Mouse (Mus musculus): ENCODE measurements around the gene P4htm.

P4htm gene

DNA sequence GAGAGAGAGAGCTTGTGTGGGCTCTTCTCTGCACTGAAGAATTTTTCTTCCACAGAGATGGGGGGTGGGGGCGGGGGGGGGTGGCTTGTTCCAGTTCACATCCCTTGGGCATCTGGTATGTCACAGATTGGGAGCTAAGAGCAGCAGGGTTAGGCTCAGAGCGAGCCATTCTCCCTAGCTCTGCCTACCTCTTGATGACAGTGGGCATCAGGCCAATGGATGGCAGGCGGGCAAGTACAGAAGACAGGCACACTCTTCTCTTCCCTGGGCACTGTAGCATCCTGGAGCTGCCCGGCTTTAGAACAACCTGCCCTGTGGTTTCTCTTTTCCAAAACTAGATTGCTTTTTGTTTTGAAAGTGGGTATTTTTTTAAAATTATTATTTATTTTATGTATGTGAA lies 6.0 kb downstream of the P4htm start:
- CTCF ChIA-PET = interaction anchor here in 2 of 4 experiments (0.6 to 1.3 kb wide), 3 partner anchors 8 to 22 kb away, joined by 3 read pairs; partner anchors contain the start of genes Dalrd3 (in 1 of the 2) and Wdr6 (in 1 of the 2)
- POLR2A ChIA-PET = interaction anchor here in 3 of 4 experiments (1.0 to 8.5 kb wide), 12 partner anchors 12 to 75 kb away, joined by 3 to 113 read pairs (median 5); partner anchors contain the start of genes Wdr6 (in 3 of the 3), Ndufaf3 (in 2 of the 3), Dalrd3 (in 1 of the 3) and Impdh2 (in 1 of the 3)

DNA sequence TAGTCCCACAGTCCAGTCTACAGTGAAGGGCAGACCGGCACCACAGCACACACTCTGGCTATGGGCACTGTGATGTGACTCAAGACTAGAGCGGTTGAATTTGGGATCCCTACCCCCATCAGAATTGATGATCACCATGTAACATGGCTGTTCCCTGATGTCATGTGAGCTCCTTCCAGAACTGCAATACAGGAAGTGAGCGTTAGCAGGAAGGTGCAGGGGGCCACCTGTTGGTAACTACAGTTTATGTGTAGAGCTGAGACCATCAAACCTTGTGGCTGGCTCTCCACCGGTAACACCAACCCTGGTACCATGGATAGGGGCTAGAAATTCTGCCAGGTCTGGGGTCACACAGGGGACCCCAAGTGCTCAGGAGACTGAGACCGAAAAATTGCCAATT lies 8.2 kb downstream of the P4htm start:
- POLR2A ChIA-PET = interaction anchor here (0.9 to 8.5 kb wide), 19 partner anchors 8 to 83 kb away, joined by 3 to 113 read pairs (median 5); partner anchors contain the start of genes Wdr6 (in 3 of the 4), Dalrd3 (in 2 of the 4), Arih2 (in 1 of the 4) and Impdh2 (in 1 of the 4)

DNA sequence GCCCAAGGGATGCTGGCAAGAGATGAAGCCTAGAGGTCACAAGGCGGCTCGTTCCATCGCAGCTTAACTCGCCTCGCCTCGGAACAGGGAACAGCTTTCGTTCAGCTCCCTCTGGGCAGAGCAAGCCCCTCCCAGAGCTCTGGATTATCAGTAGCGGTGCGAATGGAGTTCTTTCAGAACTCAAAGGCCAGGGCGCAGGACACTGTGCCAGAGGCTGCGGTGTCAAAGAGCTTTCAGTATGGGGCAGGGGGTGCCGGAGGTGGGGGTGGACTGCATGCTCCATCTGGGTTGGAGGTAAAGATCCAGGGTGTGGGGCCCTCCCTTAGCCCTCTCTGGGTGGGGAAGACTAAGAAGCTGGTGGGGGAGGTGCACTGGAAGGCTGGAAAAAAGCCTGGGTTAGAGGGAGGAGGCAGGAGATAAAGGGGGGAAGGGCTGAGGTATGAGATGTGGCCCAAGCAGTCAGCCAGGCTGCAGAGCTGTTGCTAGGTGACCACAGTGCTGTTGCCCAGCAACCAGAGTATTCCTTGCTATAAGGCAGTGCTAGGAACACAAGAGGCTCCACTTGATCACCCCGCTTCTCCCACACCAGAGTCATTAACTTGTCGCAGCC lies 9.8 kb downstream of the P4htm start:
- CTCF ChIA-PET = interaction anchor here (0.5 to 3.3 kb wide), 11 partner anchors 9 to 324 kb away, joined by 3 to 21 read pairs (median 5); partner anchors contain the start of genes Dalrd3 (in 2 of the 4), Wdr6 (in 2 of the 4), Dag1 (in 1 of the 4) and Ndufaf3 (in 1 of the 4)
- POLR2A ChIA-PET = interaction anchor here (0.6 to 8.5 kb wide), 40 partner anchors 8 to 363 kb away, joined by 3 to 113 read pairs (median 4); partner anchors contain the start of genes Wdr6 (in 4 of the 4), Dalrd3 (in 3 of the 4), Ndufaf3 (in 3 of the 4) and Impdh2 (in 2 of the 4)

More for the DNA sequence above, 8.2 kb downstream of the P4htm start:
- CTCF ChIA-PET = interaction anchor here (0.7 to 3.3 kb wide), 8 partner anchors 10 to 22 kb away, joined by 3 to 21 read pairs (median 4); partner anchors contain the start of genes Ndufaf3 (in 1 of the 4) and Wdr6 (in 1 of the 4)

DNA sequence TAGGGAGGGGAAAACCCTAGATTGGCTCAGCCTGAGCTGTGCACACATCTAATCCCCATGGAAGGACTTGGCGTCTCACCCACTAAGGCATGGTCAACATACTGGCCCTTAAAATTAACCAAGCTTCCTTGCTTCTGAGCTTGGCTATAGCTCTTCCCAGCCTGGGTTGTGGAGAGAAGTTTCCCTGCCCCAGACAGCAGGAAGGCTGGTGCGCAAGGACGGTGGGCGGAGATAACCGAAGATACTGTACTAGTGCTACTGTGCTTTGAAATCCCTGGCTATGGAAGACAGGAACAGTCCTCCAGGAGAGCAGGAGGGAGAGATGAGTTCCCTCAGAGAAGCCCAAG lies 18.1 kb downstream of the P4htm start:
- CTCF ChIA-PET = interaction anchor here (0.6 to 2.5 kb wide), 12 partner anchors 8 to 944 kb away, joined by 3 to 17 read pairs (median 4); partner anchors contain the start of genes Dalrd3 (in 2 of the 4) and Ndufaf3 (in 1 of the 4)
- POLR2A ChIA-PET = interaction anchor here (0.6 to 9.0 kb wide), 61 partner anchors 8 to 412 kb away, joined by 3 to 184 read pairs (median 5); partner anchors contain the start of genes Ndufaf3 (in 4 of the 4), Dalrd3 (in 3 of the 4), Gpx1 (in 2 of the 4) and Impdh2 (in 2 of the 4)

DNA sequence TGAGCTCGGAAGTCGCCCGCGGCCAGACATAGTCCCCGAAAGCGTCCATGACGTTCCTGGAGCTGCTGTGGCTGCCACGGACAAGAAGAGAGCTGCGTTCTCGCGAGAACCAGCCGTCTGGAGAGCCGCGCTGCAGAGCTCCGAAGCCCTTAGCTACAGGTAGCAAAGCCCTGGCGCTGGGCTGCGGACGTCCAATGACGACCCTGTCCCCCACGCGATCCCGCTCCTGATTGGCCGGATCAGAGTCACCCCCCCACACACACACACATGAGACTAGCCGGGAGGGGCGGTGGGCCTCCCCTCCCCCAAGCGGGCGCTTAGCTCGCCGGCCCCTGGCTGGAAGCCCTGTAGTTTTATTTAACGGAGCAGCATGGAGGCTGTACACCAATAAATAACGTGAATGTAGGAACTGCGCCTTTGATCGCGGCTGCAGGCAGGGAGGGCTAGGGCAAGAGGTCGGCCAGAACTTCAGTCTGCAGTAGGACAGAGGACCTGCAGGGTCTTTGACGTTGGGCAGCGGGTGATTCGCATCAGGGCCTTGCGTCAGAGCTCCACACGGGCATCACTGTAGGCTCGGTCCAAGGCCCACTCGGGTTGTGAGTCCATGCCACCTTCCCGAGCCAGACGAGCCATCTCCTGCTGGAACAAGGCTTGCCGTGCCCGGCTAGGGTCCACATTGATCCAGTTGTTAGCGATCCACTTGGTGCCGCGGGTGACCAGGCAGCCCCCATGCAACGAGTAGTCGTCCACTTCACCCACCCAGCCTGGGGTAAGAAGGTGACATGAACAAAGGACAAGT lies 18.7 kb downstream of the P4htm start, which contains the start of gene Wdr6:
Gene Wdr6 (minus strand): TSS at position 195 of the 799 bp plus-strand sequence.
- ChIA-PET POLR2A (interaction anchor here (0.6 to 9.0 kb wide), 102 partner anchors 8 to 1295 kb away, joined by 3 to 184 read pairs (median 4); partner anchors contain the start of genes Ndufaf3 (in 4 of the 4), Dalrd3 (in 3 of the 4), Impdh2 (in 3 of the 4) and Qrich1 (in 3 of the 4)), CTCF (interaction anchor here (0.6 to 2.5 kb wide), 18 partner anchors 9 to 943 kb away, joined by 3 to 17 read pairs (median 4); partner anchors contain the start of genes Dalrd3 (in 2 of the 4), Impdh2 (in 1 of the 4), Ndufaf3 (in 1 of the 4) and Usp19 (in 1 of the 4))

DNA sequence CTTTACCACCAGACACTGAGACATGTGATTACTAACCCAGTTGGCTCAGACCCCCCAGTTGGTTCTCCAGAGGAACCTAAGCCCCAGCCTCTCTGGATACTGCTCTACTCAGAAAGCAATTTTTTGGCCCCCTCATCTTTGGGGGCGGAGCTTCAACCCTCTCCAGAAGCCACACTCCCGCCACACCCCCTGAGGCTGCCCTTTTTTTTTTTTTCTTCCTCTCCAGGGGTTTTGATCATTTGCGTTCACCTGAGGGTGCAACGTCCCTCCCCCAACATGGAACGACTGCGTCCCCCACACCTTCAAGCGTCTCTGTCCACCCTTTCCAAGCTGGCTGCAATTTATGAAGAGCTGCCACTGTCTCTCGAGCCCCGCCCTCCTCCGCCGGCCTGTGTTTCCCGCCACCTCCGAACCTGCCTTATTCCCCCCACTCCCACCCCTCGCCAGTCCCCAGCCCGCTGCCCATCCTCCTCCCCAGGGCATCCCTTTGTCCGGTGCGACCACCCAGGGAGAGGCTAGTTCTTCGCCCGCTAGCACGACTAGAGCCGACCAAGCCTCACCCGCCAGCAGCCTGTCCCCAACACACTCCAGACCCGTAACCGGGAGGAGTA lies 19.4 kb downstream of the P4htm start:
- POLR2A ChIA-PET = interaction anchor here (0.6 to 9.0 kb wide), 95 partner anchors 8 to 1296 kb away, joined by 3 to 184 read pairs (median 5); partner anchors contain the start of genes Ndufaf3 (in 4 of the 4), Dalrd3 (in 3 of the 4), Impdh2 (in 3 of the 4) and Qrich1 (in 3 of the 4)
- CTCF ChIA-PET = interaction anchor here in 3 of 4 experiments (0.6 to 2.5 kb wide), 18 partner anchors 8 to 479 kb away, joined by 3 to 17 read pairs (median 4); partner anchors contain the start of genes Dalrd3 (in 2 of the 3), Impdh2 (in 1 of the 3), Ndufaf3 (in 1 of the 3) and Usp19 (in 1 of the 3)

DNA sequence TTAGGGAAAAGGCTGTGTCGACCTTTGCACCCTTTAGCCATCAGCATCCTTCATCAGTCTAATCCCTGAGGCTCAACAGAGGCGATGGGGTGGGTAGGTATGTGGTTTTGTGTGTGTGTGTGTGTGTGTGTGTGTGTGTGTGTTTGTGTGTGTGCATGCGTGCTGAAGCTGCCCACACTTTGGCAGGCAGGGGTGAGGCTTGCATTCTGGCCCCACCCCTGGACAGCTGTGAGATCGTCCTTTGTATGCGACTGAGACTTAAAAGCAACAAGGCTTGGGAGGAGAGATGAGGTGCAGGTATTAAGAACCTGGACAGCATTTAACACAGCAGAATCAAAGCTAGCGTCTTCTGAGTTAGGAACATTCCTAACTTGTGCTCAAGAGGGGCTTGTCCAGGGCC lies 20.4 kb downstream of the P4htm start:
- POLR2A ChIA-PET = interaction anchor here (0.7 to 9.0 kb wide), 23 partner anchors 9 to 248 kb away, joined by 3 to 184 read pairs (median 13); partner anchors contain the start of genes Ndufaf3 (in 3 of the 4), Dalrd3 (in 2 of the 4), Impdh2 (in 2 of the 4) and Qrich1 (in 2 of the 4)
- CTCF ChIA-PET = interaction anchor here in 1 of 4 experiments (1.2 to 2.5 kb wide), 2 partner anchors 10 to 12 kb away, joined by 3 to 16 read pairs; partner anchors contain the start of gene Ndufaf3

DNA sequence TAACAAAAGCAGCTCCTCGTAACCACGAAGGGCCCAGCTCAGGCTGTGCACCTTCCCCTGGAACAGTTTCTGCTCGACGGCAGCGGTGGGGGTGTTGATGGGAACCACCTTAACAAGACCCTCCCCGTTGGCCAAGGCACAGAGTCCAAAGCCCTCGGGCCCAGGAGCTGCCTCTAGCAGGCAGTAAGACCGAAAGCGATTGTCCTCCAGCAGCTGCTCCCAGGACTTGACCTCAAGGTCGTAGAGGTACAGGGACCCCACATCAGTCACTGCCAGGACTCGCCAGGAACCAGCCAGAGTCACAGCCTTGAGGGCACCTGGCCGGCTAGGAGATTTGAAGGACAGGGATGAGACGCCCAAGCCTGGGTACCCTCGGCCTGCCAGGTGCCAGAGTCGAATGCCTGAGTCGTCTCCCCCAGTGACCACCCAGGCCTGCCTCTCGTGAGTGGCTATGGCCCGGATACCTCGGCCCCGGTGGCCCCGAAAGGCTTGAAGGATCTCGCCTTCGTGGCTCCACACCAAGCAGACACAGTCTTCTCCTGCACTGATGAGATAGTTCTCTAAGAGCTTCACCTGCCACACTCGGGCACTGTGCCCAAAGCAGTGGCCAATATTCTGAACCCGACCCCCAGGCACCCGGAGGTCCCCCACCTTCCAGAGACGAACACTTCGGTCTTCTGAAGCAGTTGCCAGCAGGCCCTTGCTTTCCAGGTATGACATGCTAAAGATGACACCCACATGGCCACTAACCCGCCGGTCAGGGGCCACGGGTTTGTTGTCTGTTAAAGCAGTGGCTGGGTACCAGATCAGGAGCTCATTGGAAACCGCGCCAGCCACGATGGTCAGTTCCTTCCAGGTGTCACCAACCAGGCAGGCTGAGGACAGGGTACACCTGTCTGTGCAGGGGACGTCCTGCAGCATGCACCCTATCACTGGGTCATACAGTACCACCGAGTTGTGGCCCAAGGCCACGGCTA lies 21.9 kb downstream of the P4htm start:
- POLR2A ChIA-PET = interaction anchor here in 3 of 4 experiments (0.6 to 9.0 kb wide), 23 partner anchors 8 to 257 kb away, joined by 3 to 184 read pairs (median 4); partner anchors contain the start of genes Impdh2 (in 3 of the 3), Dalrd3 (in 2 of the 3), Ndufaf3 (in 2 of the 3) and Usp19 (in 1 of the 3)
- CTCF ChIA-PET = interaction anchor here in 2 of 4 experiments (1.0 to 2.8 kb wide), 5 partner anchors 8 to 178 kb away, joined by 3 to 21 read pairs (median 5); partner anchors contain the start of genes Impdh2 (in 1 of the 2) and Ndufaf3 (in 1 of the 2)

DNA sequence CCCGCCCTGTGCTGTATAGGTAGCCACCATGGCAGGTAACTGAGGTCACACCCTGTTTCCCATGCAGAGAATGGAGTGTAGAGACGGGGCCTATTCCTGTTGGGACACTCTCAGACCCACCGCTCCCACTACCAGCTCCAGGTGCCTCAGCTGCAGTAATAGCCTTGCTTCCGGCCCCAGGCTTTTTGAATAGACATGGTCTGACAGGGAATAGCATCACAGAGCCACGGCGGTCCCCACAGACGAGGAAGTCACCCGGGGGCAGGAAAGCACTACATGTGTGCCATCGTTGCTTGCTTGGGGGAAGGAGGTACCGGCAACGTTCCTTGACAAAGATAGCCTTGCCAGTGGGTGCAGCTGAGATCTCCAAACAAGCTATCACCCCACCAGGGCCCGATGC lies 22.5 kb downstream of the P4htm start:
- ChIA-PET CTCF (interaction anchor here in 2 of 4 experiments (1.0 to 2.8 kb wide), 5 partner anchors 14 to 178 kb away, joined by 3 to 21 read pairs (median 3); partner anchors contain the start of gene Impdh2 (in 1 of the 2)), POLR2A (interaction anchor here in 3 of 4 experiments (0.6 to 5.6 kb wide), 15 partner anchors 8 to 234 kb away, joined by 3 to 44 read pairs (median 6); partner anchors contain the start of genes Impdh2 (in 2 of the 3), Ndufaf3 (in 1 of the 3) and Usp19 (in 1 of the 3))

DNA sequence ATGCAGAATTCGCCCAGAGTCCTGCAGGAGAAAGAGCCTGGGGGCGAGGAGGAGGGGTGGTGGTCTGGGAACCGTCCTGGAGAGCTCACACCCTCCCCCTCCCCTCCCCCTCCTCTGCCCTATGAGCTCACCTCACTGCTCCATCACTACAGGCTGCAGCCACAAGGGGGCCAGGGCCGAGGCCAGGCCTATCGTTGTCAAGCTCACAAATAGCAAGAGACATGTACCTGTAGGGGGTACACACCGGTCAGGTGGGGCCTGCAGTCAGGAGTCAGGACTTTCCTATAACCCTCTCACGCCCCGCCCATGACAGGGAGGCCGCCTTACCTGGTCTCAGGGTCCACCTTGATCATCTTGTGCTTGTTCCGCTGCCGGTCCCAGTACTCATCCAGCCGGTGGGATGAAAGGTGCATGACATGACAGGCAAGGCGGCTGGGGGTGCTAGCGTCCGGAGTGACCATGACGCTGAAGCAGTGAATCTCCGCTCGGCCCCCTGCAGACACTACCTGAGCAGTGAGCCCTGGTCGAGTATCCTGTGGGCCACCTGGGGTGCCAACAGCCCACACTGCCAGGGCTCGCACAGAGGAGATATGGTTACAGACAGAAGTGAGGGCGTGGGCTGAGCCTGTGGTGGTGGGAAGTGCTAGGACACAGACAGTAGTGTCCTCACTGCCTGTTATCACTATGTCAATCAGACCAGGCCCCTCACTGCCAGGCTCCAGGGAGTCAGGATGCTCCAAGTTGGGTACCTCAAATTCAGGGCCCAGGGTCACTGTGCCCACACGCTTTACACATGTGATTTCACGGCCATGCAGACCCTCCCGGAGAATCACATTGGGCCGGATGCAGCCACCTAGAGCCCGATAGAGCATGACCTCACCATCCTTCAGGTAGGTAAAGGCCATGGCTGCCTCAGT lies 23.4 kb downstream of the P4htm start:
- ChIA-PET CTCF (interaction anchor here (0.5 to 2.8 kb wide), 45 partner anchors 10 to 486 kb away, joined by 3 to 21 read pairs (median 4); partner anchors contain the start of genes Impdh2 (in 2 of the 4), Arih2 (in 1 of the 4), P4htm (in 1 of the 4) and Qrich1 (in 1 of the 4)), POLR2A (interaction anchor here (0.5 to 5.6 kb wide), 58 partner anchors 9 to 1489 kb away, joined by 3 to 44 read pairs (median 4); partner anchors contain the start of genes Arih2 (in 3 of the 4), Impdh2 (in 3 of the 4), P4htm (in 2 of the 4) and Qrich1 (in 2 of the 4))

DNA sequence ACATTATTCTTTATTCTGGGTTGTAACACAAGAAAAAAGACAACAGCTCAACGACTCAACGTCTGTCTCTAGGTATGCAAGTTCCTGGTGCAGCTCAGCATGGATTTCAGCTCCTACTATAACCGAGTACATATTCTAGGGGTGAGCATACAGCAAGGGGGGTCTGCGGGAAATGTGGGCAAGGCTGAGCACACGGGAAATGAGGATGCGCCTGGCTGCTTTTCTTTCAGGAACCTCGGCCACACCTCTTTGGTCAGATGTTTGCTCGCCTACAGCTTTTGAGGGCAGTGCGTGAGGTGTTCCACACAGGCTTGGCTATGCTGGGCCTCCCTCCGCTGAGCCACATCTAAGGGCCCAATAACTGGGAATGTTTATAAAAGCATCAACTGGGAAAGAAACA lies 25.1 kb downstream of the P4htm start:
- POLR2A ChIA-PET = interaction anchor here (0.8 to 5.6 kb wide), 13 partner anchors 9 to 80 kb away, joined by 3 to 44 read pairs (median 6); partner anchors contain the start of genes Impdh2 (in 2 of the 4) and P4htm (in 1 of the 4)
- CTCF ChIA-PET = interaction anchor here in 1 of 4 experiments (0.6 kb wide), 1 partner anchor 11 kb away, joined by 3 read pairs; no protein-coding TSS in a partner anchor

DNA sequence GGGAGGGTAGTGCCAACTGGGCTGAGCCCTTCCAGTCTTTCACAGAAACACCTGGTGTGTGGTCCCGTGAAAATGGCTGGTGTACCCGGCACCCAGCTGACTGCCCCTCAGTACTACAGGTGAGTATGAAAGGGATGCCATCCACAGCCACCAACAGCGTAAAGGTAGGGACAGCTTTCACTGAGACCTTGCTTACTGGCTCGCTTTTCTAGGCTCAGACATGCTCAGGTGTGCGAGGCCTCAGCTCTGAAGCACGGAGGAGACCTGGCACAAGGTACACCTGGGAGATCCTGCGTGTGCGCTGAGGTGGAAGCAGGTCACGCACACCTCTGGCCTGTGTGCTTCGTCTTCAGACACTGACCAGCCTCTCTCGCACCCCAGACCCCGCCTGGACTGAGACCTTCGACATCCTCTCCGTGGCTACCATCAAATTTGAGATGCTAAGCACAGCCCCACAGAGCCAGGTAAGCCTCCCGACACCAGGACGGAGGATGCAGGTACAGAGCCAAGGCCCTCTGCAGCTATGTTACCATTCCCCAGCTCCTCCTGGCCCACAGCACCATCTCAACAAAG lies 26.0 kb downstream of the P4htm start:
- ChIA-PET POLR2A (interaction anchor here in 3 of 4 experiments (0.8 to 9.0 kb wide), 12 partner anchors 8 to 81 kb away, joined by 3 to 184 read pairs (median 12); partner anchors contain the start of genes Impdh2 (in 3 of the 3), P4htm (in 1 of the 3) and Wdr6 (in 1 of the 3)), CTCF (no interaction called here)

DNA sequence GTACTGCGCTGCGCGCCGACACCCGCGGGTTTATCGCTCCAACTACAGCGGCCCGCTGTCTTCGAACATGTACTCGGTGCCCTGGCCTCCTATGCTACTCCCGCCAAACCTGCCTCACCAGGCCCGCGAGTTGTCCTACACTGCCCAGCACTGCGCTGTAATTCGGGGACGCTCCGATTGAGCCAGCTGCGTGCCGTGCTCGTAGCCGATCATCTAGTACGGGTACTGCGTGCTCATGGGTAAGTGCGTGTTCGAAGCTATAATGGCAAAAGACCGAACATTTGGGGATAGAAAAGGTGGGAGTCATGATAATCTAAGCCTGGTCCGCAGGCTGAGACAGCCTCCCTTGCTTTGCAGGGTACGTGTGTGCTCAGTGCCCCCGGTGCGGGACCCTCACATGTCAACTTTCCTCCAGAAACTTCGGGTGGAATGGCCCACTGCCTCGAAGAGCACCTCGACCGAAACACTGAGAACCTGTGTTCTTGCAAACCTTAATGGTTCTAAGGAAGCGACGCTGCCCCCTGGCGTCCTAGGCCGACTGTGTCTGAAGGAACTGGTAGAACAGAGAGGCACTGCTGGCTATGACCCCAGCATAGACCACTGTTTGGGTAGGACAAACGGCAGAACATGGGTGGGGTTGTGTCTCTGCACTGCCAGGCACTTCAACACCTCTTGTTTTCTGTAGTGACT lies 27.1 kb downstream of the P4htm start:
- POLR2A ChIA-PET = interaction anchor here in 3 of 4 experiments (0.6 to 9.0 kb wide), 35 partner anchors 8 to 1305 kb away, joined by 3 to 184 read pairs (median 5); partner anchors contain the start of genes Impdh2 (in 3 of the 3), Qrich1 (in 3 of the 3), Usp19 (in 3 of the 3) and Wdr6 (in 3 of the 3)
- CTCF ChIA-PET = interaction anchor here in 2 of 4 experiments (1.0 to 2.0 kb wide), 10 partner anchors 8 to 283 kb away, joined by 3 to 17 read pairs (median 4); partner anchors contain the start of genes Wdr6 (in 2 of the 2) and Impdh2 (in 1 of the 2)
